Mouse (Mus musculus) spleen, adult 18-20 months (tissue): ENCODE measurements around the gene Uap1.
A peak's percentile ranks its signal among the peaks of the same experiment; 100 is the strongest.

Experiments used
- DNase-seq, 2 experiments: peaks; one replicate each; pipeline ENCODE4 v3.0.0; 2022; ENCODE audit warnings: mixed read lengths in 2 of 2

Uap1 gene

DNA sequence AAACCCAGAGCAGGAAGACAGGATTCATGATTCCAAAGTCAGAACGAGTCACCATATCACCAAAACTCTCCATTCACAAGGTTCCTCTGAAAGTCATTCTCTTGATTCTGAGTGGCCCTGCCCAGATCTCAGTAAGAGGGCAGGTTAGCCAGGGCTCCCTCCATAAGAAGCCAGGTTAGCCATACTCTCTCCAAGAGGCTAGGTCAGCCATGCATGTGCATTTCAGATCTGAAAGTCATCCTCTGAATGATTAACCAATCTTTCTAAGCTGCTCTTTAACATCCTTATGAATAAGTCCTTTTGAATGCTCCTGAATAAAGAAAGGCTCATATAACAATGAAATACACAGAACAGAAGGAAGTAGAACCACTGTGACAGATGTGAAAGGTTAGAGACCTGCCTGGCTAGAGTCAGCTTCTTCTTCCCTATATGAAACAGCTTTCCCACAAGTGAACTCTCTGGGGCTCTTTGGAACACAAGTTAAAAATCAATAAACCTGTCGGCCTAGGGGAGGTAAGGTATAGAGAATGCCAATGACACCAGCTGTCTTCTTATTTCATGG lies 10.6 kb downstream of the Uap1 start:
- DNase-seq = no peak

DNA sequence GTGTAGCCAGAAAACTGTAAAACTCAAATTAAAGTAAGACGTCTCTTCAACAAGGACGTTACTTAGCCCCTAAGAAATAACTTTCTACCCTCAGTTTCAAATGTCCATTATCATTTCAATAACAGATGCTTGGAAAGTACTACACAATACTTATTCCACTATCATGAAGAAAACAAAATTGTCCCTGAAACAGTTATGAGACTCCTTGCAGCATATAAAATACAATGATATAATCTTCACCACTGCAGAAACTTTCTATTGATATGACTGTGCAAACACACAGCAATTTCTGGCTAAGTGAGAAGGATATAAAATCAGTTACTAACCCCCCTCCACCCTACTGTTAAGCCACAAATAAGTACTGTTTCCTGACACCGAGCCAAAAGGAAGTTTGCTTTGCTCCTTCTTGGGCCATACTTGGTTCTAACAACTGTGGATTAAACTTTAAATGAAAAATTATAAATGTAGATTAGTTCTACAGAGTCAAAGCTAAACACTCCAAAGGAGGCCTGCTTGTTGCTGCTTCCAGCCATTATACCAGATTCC lies 11.3 kb downstream of the Uap1 start:
- DNase-seq = no peak

DNA sequence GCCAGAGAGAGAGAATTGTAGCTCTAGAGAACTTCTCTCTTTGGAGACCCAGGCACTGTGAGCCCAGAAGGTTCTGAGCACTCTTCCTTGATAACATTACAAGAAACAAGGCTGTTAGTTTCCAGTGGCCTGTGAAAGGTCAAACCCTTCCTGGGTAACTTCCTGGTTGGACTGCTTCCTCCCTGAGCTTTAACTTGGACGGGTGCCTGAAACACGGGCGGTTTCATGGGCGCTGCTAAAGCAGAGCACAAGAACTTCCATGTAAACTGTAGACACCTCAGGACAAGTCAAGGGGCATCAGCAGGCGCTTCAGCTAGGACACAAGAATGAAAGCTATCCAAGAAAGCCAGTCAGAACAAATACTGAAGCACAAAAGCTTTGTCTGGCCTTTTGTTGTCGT lies 12.9 kb downstream of the Uap1 start:
- no peak for DNase-seq

DNA sequence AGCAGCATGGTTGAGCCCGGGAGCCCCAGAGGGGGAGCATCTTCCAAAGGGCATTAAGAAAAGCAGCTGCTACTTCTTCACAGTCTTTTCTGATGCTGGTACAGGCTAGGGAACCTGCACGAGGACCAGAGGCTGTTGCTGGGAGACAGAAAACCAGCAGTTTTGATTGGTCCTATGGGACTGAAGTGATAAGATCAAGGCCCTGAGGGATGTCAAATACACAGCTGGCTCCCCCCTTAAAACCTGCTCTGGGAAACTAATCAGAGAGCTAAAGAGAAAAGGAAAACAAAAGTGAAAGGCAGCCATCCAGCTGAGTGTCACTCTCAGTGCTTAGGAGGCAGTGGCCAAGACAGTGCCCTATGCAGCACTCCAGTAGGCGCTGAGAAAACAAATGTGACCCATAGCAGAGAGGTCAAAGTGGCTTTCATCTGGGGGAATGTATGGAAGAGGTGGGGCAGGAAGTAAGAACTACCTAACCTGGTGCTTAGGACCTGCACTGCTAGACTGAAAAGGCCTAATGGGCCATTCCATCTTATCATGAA lies 14.3 kb downstream of the Uap1 start:
- DNase-seq = no peak

DNA sequence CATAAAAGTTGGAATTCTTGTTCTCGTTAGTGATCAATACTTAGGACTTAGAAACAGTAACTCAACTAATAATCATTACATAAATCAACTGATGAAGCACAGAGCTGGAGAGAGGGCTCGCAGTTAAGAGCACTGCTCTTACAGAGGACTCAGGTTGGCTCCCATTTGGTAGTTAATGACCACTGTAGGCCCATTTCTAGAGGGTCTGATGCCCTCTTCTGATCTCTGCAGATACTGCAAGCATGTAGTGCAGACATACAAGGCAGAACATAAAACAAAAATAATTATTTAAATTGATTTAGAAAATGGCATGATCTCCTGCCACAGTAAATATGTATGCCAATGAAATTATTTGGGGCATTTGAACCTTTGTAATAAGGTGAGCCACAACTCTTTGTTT lies 15.1 kb downstream of the Uap1 start:
- no peak for DNase-seq

DNA sequence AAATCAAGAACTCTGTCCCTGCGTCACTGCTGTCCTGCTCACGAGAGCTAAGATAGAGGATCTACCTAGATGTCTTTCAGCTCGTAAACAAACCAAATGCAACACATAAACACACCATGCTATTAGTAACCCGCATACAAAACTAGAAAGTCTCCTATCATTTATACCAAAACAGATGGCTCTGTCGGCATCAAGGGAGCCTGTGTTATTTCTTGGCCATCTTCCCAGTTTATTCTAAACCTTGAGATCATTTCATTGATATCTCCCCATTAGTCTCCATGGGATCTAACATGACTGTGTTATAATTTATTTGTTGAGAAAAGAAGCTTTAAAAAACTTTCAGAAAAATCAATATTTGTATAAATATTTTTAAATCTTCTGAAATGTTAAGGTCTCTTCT lies 19.0 kb downstream of the Uap1 start:
- DNase-seq = no peak

DNA sequence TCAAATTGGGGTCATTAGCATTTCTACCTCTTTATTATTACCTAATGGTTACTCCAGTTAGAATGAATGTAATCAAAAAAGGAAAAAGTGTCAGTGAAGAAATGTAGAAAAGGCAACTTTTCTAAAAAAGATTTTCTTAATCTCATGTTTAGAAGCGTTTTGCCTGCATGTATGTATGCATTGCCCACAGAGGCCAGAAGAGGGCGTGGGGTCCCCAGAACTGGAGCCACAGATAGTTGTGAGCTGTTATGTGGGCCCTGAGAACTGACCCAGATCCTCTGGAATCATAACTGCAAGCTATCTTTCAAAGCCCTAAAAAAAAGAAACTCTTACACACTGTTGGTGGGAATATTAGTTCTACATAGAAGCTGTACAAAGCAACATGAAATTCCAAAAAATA lies 19.5 kb downstream of the Uap1 start:
- DNase-seq = no peak

DNA sequence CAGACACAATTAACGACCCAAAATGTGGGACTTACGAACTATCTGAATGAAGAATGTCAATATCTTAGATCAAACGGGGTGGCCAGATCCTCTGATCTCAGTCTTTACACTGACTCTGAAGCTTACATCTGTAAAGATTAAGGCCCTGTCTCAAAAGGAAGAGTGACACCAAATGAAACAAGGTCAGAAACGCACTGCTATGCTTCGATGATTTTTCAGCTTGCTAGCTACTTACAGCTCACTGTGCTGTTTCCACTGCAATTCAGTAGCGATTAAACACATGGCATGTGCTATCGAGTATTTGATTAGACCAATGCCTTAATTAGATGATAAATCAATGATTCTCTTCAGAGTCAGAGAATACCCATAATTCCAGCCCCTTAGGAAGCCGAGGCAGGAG lies 20.8 kb downstream of the Uap1 start:
- DNase-seq = no peak

DNA sequence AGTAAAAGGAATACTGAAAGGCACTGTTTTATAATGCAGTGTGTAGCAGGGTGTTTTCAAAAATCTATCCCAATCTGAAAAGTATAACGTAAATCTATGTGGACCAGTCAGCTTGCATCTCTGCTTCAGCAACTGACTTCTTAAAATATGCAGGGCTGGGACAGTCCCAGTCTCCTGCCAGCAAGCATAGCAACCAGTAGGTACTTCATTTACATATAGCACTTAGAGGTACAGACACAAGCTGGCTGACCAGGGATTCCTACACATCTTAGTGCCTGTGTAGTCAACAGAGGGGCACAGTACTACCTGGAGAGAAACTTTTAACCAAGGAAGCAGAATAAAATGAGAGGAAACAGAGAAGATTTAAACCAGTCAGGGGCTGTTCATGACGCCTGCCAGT lies 22.2 kb downstream of the Uap1 start:
- peak in 1 of 2 experiments; percentile 7 for DNase-seq

DNA sequence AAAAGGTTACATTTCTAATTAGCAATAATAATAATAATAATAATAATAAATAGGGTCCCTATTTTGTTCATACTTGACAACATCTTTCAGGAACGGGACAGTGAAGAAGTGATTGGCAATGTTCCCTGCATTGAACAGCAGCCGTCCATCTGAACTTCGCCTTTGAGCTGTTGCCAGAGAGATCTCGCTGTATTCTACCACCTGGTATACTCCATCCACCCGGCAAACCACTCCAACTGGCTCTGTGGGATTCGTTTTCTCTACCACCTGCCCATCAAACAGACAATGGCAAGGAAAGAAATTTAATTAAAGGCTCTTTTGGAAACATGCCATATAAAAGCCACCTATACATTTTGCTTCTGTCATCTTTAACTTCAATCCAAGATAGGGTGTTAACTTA lies 23.9 kb downstream of the Uap1 start:
- DNase-seq = no peak

DNA sequence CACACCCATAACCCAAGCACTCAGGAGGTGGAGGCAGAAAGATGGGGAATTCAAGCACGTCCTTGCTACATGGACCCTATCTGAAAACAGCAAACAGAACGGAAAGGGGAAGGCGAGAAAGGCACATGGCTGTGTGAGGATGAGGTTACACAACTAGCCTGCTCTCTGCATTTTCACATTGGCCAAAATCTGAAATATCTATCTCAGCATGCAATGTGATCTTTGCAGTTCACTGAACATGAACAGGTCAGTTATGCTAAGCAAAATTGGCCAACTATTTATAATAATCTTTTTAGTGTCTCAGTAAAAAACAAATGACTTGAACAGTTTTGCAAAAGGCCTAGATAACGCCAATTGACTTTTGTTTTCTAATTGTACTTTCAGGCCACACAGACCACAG lies 25.0 kb downstream of the Uap1 start:
- DNase-seq = no peak

DNA sequence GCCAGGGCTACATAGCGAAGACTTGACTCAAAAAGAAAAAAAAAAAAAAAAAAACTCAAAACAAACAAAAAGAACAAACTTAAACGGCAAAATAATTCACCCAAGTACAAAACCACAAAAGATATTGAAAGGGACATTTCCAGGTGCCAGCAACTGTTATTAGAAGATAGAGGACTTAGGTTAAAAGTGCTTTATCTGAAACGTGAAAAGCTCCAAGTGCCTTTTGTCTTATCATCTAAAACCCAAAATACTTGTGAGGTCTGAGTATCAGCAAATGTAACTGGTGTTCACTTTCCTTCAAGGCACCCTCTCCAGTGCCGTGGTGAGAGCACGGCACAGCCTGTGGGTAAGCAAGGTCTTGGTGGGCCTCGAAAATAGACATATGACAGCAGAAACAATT lies 26.2 kb downstream of the Uap1 start:
- DNase-seq = no peak

DNA sequence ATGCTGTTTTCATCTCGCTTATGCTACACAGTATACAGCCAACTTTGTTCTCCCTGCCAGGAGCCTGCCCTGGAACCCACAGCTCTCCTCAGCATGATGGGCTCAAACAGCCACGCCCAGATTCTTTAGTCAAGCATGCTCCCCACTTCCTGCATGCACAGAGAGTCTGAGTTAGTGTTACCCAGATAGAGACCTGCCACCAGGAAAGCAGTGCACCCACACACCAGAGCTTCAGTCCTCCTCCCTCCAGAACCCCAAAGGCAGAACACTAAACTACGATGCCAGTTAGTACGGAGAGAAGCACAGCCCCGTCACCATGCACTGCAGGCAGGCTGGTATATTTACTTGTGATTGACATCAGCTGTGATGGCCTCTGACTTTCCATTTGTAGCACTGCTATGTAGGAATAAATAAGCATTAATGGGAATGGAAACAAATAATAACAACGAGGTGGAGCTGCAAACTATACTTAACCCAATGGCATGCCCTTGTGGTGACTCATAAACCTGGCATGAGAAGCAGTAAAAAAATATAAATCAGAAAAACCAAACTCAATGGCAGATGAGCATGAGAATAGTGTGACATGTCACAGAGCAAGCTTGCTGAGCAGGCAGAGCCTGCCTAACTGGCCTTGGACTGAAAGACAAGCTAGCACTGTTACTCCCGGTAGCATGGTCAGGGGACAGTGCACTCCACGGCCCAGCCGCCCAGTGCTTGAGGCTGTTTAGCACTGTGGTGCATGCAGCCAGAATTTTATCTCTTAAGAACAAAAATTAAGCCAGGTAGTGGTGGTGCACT lies 26.9 kb downstream of the Uap1 start:
- peak; percentile 42 to 55 for DNase-seq

DNA sequence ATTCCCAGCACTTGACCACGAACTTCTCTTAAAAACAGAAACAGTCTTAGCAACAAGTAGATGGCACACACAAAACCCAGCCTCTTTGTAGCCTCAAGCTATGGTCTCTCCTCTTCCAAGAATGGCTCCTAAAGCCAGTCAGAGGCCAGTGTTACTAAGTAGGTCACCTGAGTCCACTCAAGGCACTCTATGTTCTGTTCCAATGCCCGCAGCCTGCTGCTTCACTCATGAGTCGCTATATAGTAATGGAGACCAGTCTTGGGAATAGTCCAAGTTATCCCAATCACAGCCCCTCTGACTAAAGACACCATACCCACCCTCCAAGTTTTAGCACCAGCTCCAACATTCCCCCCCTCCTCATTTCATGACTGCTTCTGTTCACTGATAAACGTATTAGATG lies 29.2 kb downstream of the Uap1 start:
- no peak for DNase-seq

DNA sequence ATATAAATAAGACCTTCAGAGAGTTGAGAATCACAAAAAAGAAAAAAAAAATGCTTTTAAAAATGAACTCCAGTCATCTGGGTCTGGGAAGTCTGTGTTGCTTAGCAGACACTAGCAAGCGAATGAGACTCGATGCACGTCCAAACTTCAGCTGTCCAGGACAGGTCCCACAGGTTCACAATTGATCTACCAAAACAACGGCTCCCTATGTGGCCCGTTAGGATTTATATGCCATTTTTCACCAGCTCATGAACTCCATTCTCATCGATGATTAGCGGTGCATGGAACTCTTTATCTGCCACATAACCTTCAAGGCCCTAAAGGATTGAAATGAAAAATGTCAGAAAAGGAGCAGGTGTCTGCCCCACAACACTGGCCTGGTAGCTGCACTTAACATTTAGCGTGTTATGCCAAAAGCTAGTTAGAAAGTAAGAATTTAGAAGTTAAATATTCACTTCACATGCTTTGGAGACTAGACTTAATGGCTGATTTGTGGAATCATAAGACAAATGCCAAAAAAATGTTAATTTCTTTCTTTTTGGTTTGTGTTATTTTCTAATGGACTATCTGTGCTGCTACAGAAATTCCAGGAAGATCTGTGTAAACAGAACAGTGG lies 32.4 kb downstream of the Uap1 start:
- DNase-seq = no peak

DNA sequence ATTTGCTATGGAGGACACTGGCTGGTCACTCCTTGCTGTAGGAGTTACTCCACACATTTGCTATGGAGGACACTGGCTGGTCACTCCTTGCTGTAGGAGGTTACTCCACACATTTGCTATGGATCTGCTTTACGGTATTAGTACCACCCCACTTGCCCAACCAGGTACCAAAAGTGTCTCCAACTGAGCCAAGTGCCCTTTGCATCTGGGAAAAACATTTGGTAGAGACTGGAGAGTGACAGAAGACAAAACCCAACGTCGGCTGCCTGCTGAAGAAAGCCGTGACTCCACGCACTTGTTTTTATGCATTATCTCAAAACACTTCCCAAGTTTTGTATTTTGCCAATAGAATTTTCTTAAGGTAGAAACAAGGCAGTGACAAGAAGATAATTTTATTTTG lies 33.1 kb downstream of the Uap1 start:
- DNase-seq = no peak

DNA sequence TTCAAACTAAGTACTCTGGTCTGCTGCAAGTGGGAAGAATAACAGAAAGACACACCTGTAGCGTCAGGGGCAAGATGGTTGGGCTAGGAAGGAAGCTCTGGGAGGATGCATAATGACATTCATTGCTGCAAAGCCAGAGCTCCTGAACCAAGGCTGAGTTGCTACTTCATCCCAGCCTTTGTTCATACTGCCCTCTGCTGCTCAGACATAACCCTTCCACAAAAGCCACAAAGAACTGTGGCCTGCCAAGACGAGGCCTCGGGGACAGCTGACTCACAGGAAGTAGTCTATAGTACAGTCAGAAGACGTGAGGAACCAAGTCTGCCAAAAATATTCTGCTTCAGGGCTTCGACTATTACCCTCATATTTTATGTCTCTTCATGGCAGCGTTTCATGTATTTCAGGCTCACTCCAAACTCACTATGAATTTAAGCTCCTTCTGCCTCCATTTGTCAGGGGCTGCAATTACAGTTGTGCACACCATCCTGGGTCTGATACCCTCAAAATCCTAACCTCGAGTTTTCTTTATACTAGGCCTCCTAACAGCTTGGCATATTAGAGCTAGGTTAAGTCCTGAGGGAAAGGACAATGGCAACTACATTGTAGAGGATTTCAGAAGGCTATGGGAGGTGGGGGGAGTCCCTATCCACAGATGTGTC lies 38.3 kb downstream of the Uap1 start:
- peak; percentile 34 to 47 for DNase-seq

DNA sequence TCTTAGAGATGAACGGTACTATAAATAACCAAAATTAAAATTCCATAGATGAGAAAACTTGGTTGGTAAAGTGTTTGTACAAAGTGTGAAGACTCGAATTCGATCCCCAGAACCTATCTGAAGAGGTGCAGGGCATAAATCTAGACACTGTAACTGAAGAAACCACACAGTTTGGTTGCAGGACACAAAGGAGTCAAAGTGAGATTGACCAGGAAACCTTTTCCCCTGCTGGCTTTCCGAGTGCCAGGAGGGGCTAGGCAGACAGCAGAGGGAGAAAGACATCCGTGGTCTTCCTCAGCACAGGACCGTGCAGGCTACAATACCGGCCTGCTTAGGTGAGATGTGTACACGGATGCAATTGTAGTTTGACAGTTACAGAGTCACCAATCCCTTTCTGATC lies 40.5 kb downstream of the Uap1 start:
- no peak for DNase-seq

DNA sequence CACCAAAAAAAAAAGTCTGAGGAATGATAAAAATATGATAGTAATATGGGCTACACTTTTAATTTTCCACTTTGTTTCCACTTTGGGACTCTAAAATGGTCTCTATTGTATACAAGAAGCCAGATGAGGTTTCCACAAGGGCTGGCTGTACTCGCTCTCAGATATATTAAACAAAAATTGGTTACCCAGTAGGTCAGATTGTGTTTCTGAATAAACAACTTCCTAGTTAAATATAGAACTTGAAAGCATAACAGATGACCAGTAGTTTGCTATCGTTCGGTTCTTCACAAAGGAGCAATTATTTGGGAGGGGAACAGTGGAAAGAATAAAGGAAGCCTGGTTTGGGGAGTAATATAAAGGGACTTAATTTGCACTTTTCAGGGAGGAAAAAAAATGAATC lies 43.8 kb downstream of the Uap1 start:
- no peak for DNase-seq

DNA sequence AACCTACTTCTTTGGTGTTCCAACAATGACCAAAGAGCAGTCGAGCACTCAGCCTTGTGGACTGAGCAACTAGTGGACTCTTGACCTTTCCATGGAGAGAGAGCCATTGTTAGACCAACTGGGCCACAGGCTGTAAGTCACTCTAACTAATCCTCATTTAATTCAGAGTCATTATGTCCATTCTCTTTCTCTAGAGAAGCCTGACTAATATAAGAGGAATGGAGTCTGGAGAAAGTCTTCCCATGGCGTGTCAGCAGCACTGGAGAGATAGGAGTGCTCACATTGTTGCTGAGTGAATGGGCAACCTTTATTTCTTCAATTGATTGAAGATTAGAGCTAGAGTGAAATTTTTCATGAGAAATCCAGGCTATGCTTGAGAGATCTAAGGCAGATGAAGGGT lies 50.1 kb downstream of the Uap1 start:
- DNase-seq = no peak

DNA sequence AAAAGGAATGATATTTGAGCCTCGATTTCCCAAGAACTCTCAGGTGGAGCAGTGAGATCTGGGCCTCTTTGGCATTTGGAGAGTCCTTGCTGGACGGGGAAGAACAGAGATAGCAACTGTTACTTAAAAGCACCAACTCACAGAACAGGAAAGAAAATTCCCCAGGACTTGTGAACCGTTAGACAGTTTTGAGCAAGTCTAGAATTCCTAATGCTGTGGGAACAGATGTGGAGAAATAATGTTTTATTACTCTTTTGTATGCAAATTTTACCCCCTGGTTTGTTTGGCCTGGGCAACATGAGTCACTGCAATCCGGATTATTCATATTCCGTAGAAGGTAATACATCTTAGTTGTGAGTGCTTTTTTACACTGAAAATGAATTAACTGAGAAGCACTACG lies 61.1 kb downstream of the Uap1 start:
- no peak for DNase-seq

DNA sequence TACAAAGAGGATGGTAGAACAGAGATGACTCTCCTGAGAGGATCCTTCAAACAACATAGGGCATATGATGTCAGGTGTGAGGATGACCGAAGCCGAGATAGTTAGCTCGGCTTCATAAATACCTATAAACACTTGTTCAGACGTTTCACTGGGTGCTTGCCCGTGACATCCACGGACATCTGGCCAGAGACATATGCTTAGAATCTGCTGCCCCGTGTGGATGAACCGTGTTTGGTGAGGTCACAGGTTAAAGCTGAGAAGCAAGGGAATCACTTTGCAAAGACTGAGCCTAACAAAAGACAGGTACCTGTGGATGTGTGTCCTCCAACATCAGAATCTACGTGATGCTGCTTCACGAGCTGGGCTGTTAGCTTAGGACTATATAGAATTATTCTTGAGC lies 62.5 kb downstream of the Uap1 start:
- DNase-seq = no peak

DNA sequence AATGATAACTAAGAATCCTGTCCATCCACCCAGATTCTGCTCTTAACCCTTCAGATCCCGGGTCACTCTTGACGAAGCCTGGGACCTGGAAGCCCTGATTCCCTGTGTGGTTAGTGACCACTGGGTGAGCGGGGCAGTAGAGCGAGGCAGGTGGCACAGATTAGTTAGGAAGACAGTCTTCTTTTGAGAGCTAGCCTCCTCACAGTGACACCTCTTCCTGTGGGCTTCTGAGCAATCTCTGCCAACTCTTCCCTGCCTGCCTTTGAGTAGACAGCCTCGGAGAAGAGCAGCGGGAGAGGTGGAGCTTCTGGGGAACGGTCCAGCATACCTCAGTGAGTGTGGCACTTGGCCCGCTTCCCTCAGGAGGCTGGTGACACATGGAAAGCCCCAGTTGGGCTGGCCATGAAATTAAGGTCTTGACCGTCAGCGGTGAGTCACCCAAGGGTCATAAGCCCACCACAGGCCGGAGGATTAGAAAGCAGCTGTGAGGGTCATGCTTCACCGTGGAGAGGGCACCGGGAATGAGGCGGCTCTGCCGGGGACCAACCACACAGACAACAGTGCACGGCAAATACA lies 63.0 kb downstream of the Uap1 start:
- no peak for DNase-seq
